Mouse (Mus musculus) neural tube, embryonic 14.5 days (tissue): ENCODE results near the gene Bckdk. TPM values are rescaled to one million over a fixed set of nuclear protein-coding genes. Genes with fewer than 3 reads are reported as not detected.
"Not testable (repeated sequence)": the region's sequence is repeated elsewhere in the genome, so short reads cannot be mapped to it uniquely, and the experiment has no call there.

Experiments used
- ATAC-seq: fragments of 200-750 bp; cut with Nextera tagmentation; 2 replicates; pipeline ENCODE4 v1.8.0; 2017; ENCODE audit warnings: low read depth, mild to moderate bottlenecking, moderate TSS enrichment, moderate library complexity
- H3K27ac ChIP-seq: fragments of 300-500 bp; sonication (generic); 2 replicates; pipeline ENCODE4 v1.5.1; 2014; ENCODE audit warnings: low read depth, mild to moderate bottlenecking, control low read depth, low read length, moderate library complexity, mixed read lengths
- H3K27me3 ChIP-seq: fragments of 300-500 bp; sonication (generic); 2 replicates; pipeline ENCODE4 v1.6.1; 2014; ENCODE audit warnings: low read length; ENCODE audit not compliant: control insufficient read depth, insufficient read depth
- H3K36me3 ChIP-seq: fragments of 300-500 bp; sonication (generic); 2 replicates; pipeline ENCODE4 v1.6.1; 2014; ENCODE audit warnings: low read length, mixed read lengths; ENCODE audit not compliant: control insufficient read depth, insufficient read depth
- H3K4me1 ChIP-seq: fragments of 300-500 bp; sonication (generic); 2 replicates; pipeline ENCODE4 v1.6.1; 2014; ENCODE audit warnings: low read length; ENCODE audit not compliant: control insufficient read depth, insufficient read depth
- H3K4me2 ChIP-seq: fragments of 300-500 bp; sonication (generic); 2 replicates; pipeline ENCODE4 v1.6.1; 2014; ENCODE audit warnings: mild to moderate bottlenecking, low read depth, low read length, control low read depth
- H3K4me3 ChIP-seq: fragments of 300-500 bp; sonication (generic); 2 replicates; pipeline ENCODE4 v1.5.1; 2014; ENCODE audit warnings: low read depth, low read length, control low read depth, mixed read lengths
- H3K9ac ChIP-seq: fragments of 300-500 bp; sonication (generic); replicated peaks from 2 replicates; pipeline ENCODE4 v1.6.1; 2014; ENCODE audit warnings: low read depth, mild to moderate bottlenecking, control low read depth, low read length, mixed read lengths
- H3K9me3 ChIP-seq: fragments of 300-500 bp; sonication (generic); 2 replicates; pipeline ENCODE4 v1.6.1; 2016; ENCODE audit warnings: low read length; ENCODE audit not compliant: control insufficient read depth
- WGBS: fragments of 180-500 bp; shearing (Covaris S2); extraction: QIAGEN DNeasy Blood & Tissue Kit; methylation state at CpG from one replicate; pipeline ENCODE4 v1.1.7; 2014; 5-methylcytosine and 5-hydroxymethylcytosine counted together
- polyA plus RNA-seq: library from polyadenylated mRNA; unstranded; fragments of >200 nt; fragmentation: Nextera tagmentation; extraction: Ambion mirVana; gene quantifications from 2 replicates; pipeline ENCODE4 v1.2.1, GENCODE M21; 2014

Gene Bckdk
- polyA plus RNA-seq, 1 experiment from 2014 or later, result 65.8 TPM

- Histone ChIP-seq H3K4me3 (no peak overlapping the region), H3K27me3 (peaks cover 7% of the 10 kb centered on the region; the same call in 1 of the 2 replicates), H3K4me1 (peaks cover 3% of the 10 kb centered on the region; the same call in 1 of the 2 replicates), H3K4me2 (no peak overlapping the region), H3K36me3 (no peaks in the 10 kb centered on the region), H3K9me3 (no peaks in the 10 kb centered on the region), H3K27ac (no peak overlapping the region), H3K9ac (no peak overlapping the region)
- ATAC-seq, result no peak
- WGBS, result 19% methylated on average over 13 of the region's 13 CpGs
These were observed 28.6 kb downstream of the Bckdk start for GRCm38 (mm10) chr7:127932273-127933031.

GRCm38 (mm10) chr7:127934075-127934474, 30.2 kb downstream of the Bckdk start:
- Histone ChIP-seq H3K9me3 (no peaks in the 10 kb centered on the region), H3K4me1 (peaks cover 3% of the 10 kb centered on the region; the same call in 1 of the 2 replicates), H3K36me3 (no peaks in the 10 kb centered on the region), H3K4me3 (no peak overlapping the region), H3K27ac (no peak overlapping the region), H3K27me3 (no peaks in the 10 kb centered on the region), H3K4me2 (no peak overlapping the region), H3K9ac (no peak overlapping the region)
- 94% methylated on average over 5 of the region's 5 CpGs for WGBS
- no peak for ATAC-seq

GRCm38 (mm10) chr7:127935028-127935722, 31.3 kb downstream of the Bckdk start:
- Histone ChIP-seq H3K27ac (peak overlapping the region; percentile 81), H3K36me3 (no peaks in the 10 kb centered on the region), H3K27me3 (no peaks in the 10 kb centered on the region), H3K4me1 (peaks cover 3% of the 10 kb centered on the region; the same call in 1 of the 2 replicates), H3K9ac (peak overlapping the region; percentile 75), H3K4me2 (peak overlapping the region; percentile 88), H3K4me3 (peak overlapping the region; percentile 76), H3K9me3 (no peaks in the 10 kb centered on the region)
- 6% methylated on average over 32 of the region's 32 CpGs for WGBS
- peak; percentile 97 for ATAC-seq

- H3K4me3 ChIP-seq, result peak overlapping the region; percentile 76
- H3K27ac ChIP-seq, result peak overlapping the region; percentile 81
- peak overlapping the region; percentile 75 for H3K9ac ChIP-seq
- no peaks in the 10 kb centered on the region for H3K9me3 ChIP-seq
- WGBS, result 2% methylated on average over 36 of the region's 38 CpGs
- no peaks in the 10 kb centered on the region for H3K36me3 ChIP-seq
- peak overlapping the region; percentile 88 for H3K4me2 ChIP-seq
- peaks cover 3% of the 10 kb centered on the region; the same call in 1 of the 2 replicates for H3K4me1 ChIP-seq
- H3K27me3 ChIP-seq, result no peaks in the 10 kb centered on the region
- peak; percentile 65 for ATAC-seq
These were observed 31.9 kb downstream of the Bckdk start for GRCm38 (mm10) chr7:127935748-127936159.

- Histone ChIP-seq H3K36me3 (no peaks in the 10 kb centered on the region), H3K9ac (peak overlapping the region; percentile 75), H3K27me3 (no peaks in the 10 kb centered on the region), H3K4me1 (peaks cover 3% of the 10 kb centered on the region; the same call in 1 of the 2 replicates), H3K27ac (peak overlapping the region; percentile 4; the same call in 1 of the 2 replicates), H3K4me2 (peak overlapping the region; percentile 88), H3K4me3 (peak overlapping the region; percentile 76), H3K9me3 (no peaks in the 10 kb centered on the region)
- 0 out of 2 replicates have a peak, but pooled peaks have one; percentile 12 for ATAC-seq
- WGBS, result 54% methylated on average over 18 of the region's 18 CpGs
These were observed 32.5 kb downstream of the Bckdk start for GRCm38 (mm10) chr7:127936216-127936884.

GRCm38 (mm10) chr7:127942097-127942496, 38.2 kb downstream of the Bckdk start:
- not testable (repeated sequence) for H3K27me3 ChIP-seq, ATAC-seq, H3K9ac ChIP-seq, H3K4me1 ChIP-seq, H3K27ac ChIP-seq, H3K36me3 ChIP-seq, H3K4me3 ChIP-seq, H3K4me2 ChIP-seq, H3K9me3 ChIP-seq
- 67% methylated on average over 2 of the region's 2 CpGs for WGBS

GRCm38 (mm10) chr7:127944614-127945013, 40.7 kb downstream of the Bckdk start:
- no peak overlapping the region for H3K9ac ChIP-seq
- no peak for ATAC-seq
- no peak overlapping the region for H3K4me3 ChIP-seq
- H3K9me3 ChIP-seq, result no peaks in the 10 kb centered on the region
- H3K4me2 ChIP-seq, result no peak overlapping the region
- peaks cover 9% of the 10 kb centered on the region for H3K27me3 ChIP-seq
- no peaks in the 10 kb centered on the region for H3K4me1 ChIP-seq
- no peak overlapping the region for H3K27ac ChIP-seq
- 7% methylated on average over 23 of the region's 23 CpGs for WGBS
- no peaks in the 10 kb centered on the region for H3K36me3 ChIP-seq

- no peak within 1 kb of the TSS for H3K4me2 ChIP-seq
- no peak within 1 kb of the TSS for H3K4me3 ChIP-seq
- WGBS, result 92% methylated on average over 6 of the region's 6 CpGs
- H3K9me3 ChIP-seq, result no peaks in the 10 kb centered on the region
- H3K9ac ChIP-seq, result no peak within 1 kb of the TSS
- no peak within 1 kb of the TSS for H3K27ac ChIP-seq
- no peaks in the 10 kb centered on the region for H3K36me3 ChIP-seq
- no peaks in the 10 kb centered on the region for H3K4me1 ChIP-seq
- ATAC-seq, result no peak
- H3K27me3 ChIP-seq, result peaks cover 9% of the 10 kb centered on the region
These were observed 42.7 kb downstream of the Bckdk start, which contains the start of gene Prss36 for GRCm38 (mm10) chr7:127946470-127947023. Prss36 (minus strand) TSS chr7:127946725.
